Mouse (Mus musculus) thymus, adult 2 months (tissue): ENCODE data around the gene 2010111I01Rik.

ENCODE experiments used
- CTCF ChIP-seq: fragments of 200-500 bp; IDR thresholded peaks from 2 replicates; pipeline ENCODE4 v1.5.1; 2012; ENCODE audit warnings: mild to moderate bottlenecking, control low read depth, low read length, moderate library complexity, borderline replicate concordance; ENCODE audit not compliant: control insufficient read depth, poor library complexity, insufficient read depth; ENCODE audit errors: extremely low read depth
- POLR2A ChIP-seq: fragments of 200-500 bp; IDR thresholded peaks from 2 replicates; pipeline ENCODE4 v1.6.1; 2012; ENCODE audit warnings: mild to moderate bottlenecking, low read length, control low read depth, moderate library complexity; ENCODE audit not compliant: control insufficient read depth, poor library complexity, insufficient read depth; ENCODE audit errors: extremely low read depth

DNA sequence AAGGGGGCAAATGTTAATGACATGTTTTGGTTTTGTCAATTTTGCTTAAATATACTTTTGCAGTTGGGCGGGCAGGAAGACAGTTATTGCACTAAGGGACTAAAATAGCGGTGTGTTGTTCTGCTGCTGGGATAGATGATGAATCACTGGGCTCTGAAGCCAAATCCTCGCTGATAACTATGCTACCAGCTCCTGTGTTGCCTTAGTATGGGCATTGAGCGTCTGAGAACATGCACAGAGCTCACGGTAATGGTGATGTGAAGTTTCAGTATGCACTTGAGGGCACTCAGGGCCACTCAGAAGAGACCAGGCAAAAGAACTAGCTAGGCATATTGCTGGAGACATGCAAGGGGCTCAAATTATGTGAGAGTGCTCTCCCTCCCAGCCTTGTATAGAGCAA, 276.1 kb downstream of the 2010111I01Rik start:
- no peak for TF ChIP-seq CTCF
- TF ChIP-seq POLR2A, result no peak
